Mouse (Mus musculus) left cerebral cortex, postnatal 25 days (tissue): Measurements from ENCODE around the gene Trpm1. TPM values are rescaled to one million over a fixed set of nuclear protein-coding genes. Genes with fewer than 3 reads are reported as not detected.

Experiments used
- DNase-seq, 2 experiments: peaks; one replicate each; pipeline ENCODE4 v3.0.0; 2022; ENCODE audit warnings: low spot score in 2 of 2, mixed read lengths in 1 of 2
- intact Hi-C: fragments of 180-260 bp; cut with DNase I; formaldehyde crosslinking; loops from one replicate; pipeline ENCODE4 v1.15.1; 2025
- total RNA-seq, 2 experiments: library from RNA; stranded (reverse); gene quantifications; 2 replicates each; pipeline ENCODE4 v1.2.3; 2021

Gene Trpm1
- total RNA-seq, 2 experiments from 2014 or later, result 0.23 to 0.44 TPM

DNA sequence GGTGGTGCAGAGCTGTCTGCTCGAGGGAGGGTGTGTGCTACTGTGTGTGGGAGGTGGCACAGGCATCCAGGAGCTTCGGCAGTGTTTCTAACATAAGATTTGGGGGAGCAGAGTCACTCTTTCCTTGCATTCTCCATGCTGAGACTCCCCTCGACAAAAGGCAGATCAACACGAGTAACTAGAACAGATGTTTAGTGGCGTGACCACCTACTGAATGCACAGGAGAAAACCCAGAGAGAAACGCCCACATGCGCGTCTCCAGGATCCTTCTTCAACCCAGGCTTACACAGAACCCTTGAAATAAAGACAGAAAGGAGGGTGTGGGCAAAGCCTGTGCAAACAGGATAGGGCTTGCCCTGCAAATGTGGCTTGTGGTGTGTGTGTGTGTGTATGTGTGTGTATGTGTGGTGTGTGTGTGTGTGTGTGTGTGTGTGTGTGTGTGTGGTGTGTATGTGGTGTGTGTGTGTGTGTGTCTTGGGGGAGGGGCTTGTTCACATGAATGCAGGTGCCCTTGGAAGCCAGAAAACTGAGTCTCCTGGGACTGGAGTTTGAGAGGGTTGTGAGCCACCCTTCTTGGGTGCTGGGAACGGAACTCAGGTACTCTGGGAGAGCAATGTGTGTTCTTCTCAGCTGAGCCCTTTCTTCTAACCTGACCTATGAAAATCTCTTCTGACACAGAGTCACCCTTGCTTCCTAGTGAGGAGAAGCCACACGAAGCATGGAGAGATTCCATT is 7.3 kb downstream of the Trpm1 start:
- peak; percentile 74 to 95 for DNase-seq
- intact Hi-C loops, result loop anchor here (2.0 to 10.0 kb wide), 2 partner anchors 130 to 584 kb away; no protein-coding TSS in a partner anchor

DNA sequence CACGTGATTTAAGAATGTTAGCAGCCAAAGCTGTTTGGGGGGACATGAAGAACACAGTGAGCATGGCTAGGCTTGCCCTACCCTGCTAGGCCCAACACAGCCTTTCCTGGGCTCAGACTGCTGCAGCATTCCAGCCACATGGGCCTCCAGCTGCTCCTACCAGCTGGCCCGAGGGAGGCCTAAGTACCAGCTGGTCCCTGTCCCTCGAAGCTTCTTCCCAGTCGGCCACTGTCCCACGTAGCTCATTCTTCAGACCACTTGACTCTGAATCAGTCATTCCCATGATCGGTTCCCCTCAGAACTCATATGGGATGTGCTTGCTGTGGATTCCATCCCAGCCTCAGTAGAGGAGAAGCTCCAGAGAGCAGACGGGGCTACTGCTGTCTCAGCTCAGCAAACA is 8.4 kb downstream of the Trpm1 start:
- intact Hi-C loops, result loop anchor here (2.0 to 10.0 kb wide), 2 partner anchors 129 to 583 kb away; no protein-coding TSS in a partner anchor
- DNase-seq, result no peak

DNA sequence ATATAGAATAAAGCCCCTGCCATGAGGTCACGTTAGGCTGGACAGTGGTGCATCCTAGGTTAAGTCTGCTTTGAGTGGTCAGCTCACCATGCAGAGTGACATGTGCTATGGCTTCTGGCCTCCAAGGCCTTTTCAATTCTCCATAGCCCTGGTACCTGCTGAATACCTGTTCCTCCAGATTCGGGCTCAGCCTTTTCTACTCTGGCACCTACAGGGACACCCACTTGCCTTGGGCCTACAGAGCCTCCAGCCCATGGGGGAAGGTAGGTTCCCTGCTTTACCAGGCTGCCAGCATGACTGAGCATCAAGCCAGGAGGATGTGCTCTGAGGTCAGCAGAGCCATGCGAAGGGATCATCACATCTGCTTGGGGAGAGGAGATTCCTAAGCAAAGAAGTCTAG is 9.5 kb downstream of the Trpm1 start:
- intact Hi-C loops, result loop anchor here (10.0 kb wide), 1 partner anchor 582 kb away; no protein-coding TSS in a partner anchor
- no peak for DNase-seq

DNA sequence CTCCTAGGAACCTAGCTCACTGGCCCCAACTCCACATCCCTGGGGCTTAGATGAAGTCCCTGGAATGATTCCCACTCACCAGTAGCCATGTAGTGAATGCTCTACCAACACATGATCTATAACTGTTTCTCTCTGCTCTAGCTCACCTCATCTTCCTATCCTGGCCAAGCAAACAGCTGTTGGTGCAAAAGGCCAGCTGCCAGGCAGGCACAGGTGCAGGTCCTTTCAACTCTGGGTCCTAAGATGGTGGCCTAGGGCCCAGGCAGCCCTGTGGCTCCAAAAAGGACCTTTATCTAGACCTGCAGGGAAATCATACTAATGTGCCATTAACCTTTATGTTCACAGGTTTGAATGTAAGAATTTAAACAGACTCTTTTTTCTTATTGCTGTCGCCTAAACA is 10.3 kb downstream of the Trpm1 start:
- DNase-seq, result no peak

DNA sequence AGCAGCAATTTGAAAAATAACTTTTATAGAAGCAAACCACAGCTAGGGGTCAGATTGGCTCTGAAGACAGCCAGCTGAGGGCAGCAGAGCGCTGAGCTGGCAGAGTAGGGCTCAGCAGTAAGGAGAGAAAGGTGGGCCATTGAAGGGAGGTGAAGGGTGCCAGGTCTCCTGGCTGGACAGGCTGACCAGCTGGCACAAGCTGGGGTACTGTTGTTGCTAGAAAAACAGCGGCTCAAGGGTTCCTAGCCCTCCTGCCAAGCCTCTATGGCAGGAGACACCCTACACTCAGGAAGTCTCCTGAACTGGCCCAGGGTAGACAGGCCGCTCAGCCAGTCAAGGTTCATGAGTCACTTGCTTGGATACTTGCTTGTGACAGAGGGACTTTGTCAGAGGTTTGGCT is 11.4 kb downstream of the Trpm1 start:
- peak in 1 of 2 experiments; percentile 62 for DNase-seq
- intact Hi-C loops, result loop anchor here (1.0 to 10.0 kb wide), 2 partner anchors 162 to 580 kb away; no protein-coding TSS in a partner anchor

More for the DNA sequence above, 10.3 kb downstream of the Trpm1 start:
- intact Hi-C loops, result loop anchor here (10.0 kb wide), 1 partner anchor 581 kb away; no protein-coding TSS in a partner anchor

DNA sequence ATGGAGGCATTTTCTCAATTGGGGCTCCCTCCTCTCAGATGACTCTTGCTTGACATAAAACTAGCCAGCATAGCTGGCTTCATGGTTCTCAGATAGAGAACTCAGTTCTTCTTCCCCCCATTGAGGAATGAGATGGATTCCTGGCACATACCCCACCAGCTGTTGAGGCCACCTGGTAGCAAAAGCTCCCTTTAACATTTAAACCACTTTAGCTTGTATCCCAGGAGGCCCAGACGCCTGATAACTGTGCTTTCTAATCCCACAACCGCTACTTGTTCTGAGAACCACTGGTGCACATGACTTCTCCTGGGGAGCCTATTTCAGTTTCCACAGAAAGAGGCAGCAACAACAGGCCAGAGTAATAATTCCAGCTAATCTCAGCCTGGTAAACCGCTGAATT is 12.4 kb downstream of the Trpm1 start:
- no peak for DNase-seq
- intact Hi-C loops, result loop anchor here (10.0 kb wide), 1 partner anchor 579 kb away; no protein-coding TSS in a partner anchor

DNA sequence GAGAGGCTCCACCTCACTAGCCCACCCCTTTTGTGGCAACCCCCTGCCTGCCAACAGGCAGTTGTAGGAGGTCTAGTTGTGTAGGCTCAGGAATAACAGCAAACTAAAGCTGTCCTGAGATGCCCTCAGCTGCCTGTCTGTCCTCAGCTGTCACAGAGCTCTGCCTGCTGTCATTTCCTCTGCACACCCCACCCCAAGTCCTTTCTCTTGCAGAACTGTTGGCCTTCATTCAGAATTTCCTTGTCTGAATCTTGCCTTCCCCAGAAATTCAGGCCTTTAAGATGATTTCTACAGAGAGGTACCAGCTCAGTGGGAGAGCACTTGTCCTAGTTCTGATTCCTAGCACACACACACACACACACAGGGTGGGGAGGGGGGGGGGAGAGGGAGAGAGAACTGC is 13.1 kb downstream of the Trpm1 start:
- DNase-seq, result peak in 1 of 2 experiments; percentile 53
- intact Hi-C loops, result loop anchor here (10.0 kb wide), 1 partner anchor 578 kb away; no protein-coding TSS in a partner anchor

DNA sequence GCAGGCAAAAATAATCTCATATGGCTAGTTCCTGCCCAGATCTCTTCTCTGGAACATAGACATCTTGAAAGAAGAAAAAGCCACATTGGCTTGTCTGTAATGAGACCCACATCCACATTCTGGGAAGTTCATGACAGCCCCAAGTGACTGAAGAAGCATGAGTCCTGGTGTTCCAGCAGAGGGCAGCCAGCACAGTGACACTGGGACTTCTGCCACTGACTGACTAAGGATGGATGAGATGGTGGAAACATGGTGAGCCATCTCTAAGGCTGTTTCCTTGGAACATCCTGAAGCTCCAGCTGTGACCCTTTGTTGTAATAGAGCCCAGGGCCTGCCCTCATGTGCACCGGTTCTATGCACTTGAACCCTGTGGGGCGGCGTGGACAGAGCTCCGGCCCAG is 25.7 kb downstream of the Trpm1 start:
- DNase-seq, result no peak
- intact Hi-C loops, result loop anchor here (5.0 kb wide), 1 partner anchor 43 kb away; no protein-coding TSS in a partner anchor

DNA sequence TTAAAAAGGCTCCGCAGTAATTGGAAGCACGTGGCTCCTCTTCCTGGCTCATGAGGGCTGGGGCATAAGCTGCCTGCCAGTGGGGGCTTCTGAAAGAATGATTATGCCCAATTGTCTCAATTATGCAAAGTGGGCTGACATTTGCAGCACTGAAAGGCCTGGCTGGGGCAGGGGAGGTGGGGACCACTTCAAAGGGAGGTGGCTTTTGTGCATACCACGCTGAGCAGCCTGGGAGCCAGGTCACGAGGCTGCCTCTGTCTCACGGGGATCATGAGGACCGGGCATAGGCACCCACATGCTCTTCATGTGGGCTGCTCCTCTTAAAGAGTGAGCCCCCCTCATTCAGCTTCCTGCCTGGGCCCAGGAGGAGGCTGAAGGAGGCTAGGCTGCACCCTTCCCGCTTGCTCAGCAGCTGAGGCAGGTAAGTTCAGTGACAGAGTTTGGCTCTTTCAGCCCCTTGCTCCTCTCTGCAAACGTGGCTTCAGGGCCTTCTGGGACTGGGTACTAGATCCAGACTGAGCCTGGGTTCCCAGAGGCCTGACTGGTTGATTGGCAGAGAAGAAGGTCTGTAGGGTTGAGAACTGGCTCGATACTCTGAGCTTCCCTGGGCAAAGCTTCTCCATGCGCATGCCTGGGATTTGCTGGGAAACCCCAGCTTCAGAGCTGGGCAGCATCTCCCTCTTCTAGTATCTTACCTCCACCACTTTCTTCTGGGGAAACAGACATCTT is 31.7 kb downstream of the Trpm1 start:
- intact Hi-C loops, result no loop called here
- DNase-seq, result no peak

DNA sequence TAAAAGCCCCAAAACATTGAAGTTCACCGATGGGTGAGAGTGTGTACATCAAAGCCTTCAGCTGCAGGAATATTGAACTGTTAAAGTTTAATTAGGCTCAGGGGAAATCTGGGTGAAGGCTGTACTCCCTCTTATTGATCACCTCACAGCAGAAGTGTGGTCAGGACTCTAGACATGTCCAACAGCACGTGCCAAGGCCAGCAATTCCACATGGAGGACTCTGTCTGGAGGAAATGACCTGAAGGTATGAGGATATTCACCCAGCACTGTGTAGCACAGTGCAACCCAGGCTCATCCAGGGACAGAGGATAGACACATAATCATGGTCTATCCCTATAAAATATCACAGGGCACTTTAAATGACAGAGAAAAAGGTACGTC is 32.3 kb downstream of the Trpm1 start:
- intact Hi-C loops, result no loop called here

DNA sequence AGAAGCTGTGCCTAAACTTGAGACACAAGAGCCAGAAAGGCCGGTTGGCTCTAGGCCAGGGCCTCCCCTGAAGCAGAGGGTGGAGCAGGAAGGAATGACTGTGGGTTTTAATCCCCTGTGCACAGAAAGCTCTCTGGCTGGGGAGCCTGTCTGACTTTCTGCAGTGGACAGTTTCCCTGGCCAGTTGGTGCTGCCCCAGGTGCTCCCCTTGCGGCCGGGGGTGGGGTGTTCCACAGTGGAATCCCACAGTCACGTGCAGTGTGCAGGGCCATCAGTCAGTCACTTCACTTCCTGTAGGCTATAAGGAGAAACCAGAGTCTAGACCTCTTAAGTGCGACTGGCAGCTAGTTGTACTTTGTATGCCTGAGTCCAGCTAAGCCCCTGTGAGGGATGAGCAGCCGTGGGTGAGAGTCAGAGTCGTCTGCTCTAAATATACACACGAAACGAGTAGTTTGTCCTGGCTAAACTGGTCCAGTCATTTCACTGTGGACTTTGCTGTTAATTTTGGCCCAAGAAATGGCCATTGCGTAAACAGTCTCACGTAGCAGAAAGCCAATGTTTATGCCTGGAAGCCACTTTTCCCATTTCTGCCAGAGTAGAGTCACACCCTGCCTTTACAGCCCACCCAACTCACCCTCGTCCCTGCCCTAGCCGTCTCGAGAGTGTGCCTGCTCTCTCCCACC is 38.8 kb downstream of the Trpm1 start:
- DNase-seq, result peak; percentile 3 to 14
- intact Hi-C loops, result no loop called here

More for the DNA sequence above, 32.3 kb downstream of the Trpm1 start:
- DNase-seq, result no peak

DNA sequence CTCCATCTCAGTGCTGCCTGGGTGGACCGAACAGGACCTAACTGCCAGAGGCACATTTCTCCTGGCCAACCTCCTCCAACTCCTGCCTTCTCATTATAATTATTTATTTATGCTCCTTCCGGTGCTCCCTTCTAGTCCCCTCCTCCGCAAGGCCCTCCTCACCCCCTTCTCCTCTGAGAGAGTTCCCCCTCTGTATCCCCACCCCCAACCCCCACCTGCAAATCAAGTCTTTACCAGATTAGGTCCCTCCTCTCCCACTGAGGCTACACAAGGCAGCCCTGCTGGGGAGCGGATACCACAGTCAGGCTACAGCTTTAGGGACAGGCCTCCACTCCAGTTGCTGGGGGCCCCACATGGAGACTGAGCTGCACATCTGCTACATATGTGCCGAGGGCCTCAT is 39.8 kb downstream of the Trpm1 start:
- intact Hi-C loops, result no loop called here
- no peak for DNase-seq

DNA sequence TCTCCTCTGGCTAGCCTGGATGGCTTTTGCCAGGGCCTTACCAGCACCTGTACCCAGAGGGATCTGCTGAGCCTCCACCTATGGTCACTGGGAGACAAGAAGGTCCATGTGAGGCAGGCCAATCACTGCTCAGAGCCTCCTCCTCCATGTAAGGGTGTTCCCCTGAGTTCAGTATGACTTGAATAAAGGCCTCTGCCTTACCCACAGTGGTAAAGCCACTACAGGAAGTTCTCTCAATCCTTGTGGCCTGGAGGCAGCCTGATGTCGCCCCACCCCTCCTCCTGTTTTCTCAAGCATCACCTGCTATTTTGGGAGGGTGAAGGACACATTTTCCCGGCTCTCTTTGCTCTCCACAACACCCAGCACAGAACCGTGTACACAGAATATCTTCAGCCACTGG is 42.5 kb downstream of the Trpm1 start:
- intact Hi-C loops, result no loop called here
- no peak for DNase-seq

DNA sequence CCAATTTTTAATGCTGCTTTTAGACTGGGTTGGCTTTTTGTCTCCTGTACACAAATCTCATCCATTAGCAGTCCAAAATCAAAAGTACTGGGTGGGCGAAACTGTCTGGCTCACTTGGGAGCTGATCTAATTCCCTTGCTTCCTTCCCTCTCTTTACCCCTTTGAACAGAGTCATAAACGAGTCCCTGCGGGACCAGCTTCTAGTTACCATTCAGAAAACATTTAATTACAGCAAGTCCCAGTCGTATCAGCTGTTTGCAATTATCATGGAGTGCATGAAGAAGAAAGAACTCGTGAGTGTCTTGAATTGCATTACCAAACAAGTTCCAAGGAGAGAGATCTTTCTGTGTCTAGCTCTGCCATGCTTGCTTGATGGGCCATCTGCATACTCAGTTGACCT is 55.1 kb downstream of the Trpm1 start:
- intact Hi-C loops, result no loop called here
- no peak for DNase-seq

DNA sequence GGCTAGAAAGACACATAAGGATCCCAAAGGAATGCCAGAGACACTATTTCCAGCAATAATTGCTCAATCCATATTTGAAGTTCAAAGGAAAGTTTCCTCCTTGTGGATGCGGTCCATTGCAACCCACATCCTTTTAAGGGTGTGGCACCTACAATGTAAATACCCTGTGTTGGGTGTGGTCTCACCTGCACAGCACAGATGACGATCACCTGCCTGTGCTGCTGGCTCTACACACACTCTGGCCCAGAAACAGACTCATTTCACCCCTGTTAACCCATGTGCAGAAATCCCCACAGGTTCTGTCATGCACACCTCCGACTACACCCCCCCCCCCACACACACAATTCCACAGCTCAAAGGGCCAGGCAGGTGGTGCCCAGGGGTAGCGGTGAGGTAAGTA is 59.2 kb downstream of the Trpm1 start:
- DNase-seq, result no peak
- intact Hi-C loops, result no loop called here

DNA sequence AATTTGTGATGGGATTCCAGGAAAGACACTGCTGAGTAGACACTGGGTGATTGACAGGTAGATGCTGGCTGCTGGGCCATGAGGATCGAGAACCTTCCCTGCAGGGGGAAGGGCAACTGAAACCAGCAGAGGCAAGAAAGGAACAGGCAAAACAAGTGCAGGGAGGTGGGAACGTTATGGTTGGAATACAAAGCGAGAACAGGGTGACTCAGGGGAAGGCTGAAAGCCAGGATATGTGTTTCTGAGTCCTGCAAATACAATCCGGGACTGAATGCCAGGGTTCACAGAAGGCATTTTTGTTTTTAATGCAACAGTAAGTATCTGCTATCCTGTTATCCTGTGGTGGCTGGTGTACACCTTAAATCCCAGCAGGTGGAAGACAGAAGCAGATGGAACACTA is 60.4 kb downstream of the Trpm1 start:
- intact Hi-C loops, result no loop called here
- DNase-seq, result peak in 1 of 2 experiments; percentile 17

DNA sequence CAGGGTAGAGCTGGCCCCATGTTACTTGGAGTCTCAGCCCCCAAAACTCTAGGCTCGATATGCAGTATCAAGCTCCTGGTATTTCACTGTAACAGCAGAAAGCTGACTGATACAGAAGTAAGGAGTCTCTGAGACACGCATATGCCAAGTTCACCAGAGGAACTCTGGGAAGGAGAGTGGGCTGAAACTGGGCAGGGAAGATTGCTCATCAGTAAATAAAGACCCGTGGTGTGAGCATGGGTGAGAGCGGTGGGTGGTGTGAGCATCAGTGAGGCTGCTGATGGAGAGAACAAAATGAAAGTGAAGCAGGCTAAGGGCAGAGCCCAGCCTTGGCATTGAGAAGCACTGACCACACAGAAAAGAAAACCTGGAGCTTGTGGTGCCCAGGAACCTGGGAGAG is 62.0 kb downstream of the Trpm1 start:
- DNase-seq, result peak; percentile 17 to 76
- intact Hi-C loops, result no loop called here

DNA sequence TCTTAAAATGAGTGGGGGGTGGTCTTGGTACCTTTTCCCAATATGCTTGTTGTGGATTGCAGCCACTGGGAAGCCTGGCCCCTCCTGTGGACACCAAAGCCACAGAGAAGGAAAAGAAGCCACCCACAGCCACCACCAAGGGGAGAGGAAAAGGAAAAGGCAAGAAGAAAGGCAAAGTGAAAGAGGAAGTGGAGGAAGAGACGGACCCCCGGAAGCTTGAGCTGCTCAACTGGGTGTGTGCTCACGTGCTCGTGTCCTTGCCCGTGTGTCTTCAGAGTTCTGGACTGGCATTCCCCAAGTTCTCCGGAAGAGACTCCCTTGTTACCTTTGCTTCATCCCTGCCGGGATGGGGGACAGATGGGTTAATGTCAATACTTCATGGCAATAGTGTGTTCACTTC is 63.8 kb downstream of the Trpm1 start:
- no peak for DNase-seq
- intact Hi-C loops, result no loop called here

DNA sequence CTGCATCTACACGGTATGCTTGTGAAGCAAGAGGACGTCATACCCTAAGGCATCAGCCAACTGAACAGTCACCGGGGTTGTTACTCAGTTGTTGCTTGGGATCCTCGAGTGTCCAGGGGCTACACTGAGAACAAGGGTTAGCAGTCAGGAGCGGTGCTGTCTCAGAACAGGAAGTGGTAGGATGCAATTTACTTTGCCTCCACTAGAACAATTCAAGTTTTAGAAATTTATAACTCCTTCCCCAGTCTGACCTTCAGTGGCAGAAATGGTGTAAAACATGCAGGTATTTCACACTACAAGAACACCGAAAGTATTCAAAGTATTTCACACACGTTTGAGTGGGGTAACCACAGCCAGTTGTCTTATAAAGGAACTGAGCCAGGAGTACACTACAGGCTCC is 66.1 kb downstream of the Trpm1 start:
- intact Hi-C loops, result loop anchor here (2.0 to 5.0 kb wide), 2 partner anchors 19 to 42 kb away; no protein-coding TSS in a partner anchor
- no peak for DNase-seq

DNA sequence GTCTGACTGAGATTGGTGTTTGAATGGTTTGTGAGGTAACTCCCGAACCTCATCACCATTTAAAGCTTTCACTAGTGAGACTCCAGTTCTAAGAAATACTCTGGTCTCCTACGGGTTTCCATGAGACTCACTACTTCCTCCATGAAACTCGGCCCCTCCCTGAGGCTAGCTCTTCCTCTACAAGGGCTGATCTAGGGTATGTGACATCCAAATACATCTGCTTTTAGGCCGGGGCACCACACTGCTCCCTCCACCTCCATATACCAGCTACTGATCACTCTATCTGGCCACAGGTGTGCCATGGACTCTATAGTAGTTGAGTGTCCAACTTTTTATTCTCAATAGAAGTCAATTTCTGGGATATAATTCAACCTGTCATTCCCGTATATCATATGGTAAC is 69.6 kb downstream of the Trpm1 start:
- intact Hi-C loops, result loop anchor here (5.0 kb wide), 1 partner anchor 46 kb away; no protein-coding TSS in a partner anchor
- no peak for DNase-seq
